Mouse (Mus musculus) left cerebral cortex, adult 2 months (tissue): ENCODE measurements around the gene Il24. TPM values are rescaled to one million over a fixed set of nuclear protein-coding genes. Genes with fewer than 3 reads are reported as not detected.

Experiments
- DNase-seq, 2 experiments: peaks; one replicate each; pipeline ENCODE4 v3.0.0; 2021 to 2022; ENCODE audit warnings: low spot score in 2 of 2, mixed read lengths in 1 of 2; ENCODE audit errors: extremely low spot score in 1 of 2
- H3K27ac ChIP-seq: fragments of 200-600 bp; 2 replicates; pipeline ENCODE4 v1.8.1; 2022
- H3K4me3 ChIP-seq: fragments of 200-600 bp; 2 replicates; pipeline ENCODE4 v1.8.1; 2022
- CTCF ChIP-seq: fragments of 200-600 bp; IDR thresholded peaks from 2 replicates; pipeline ENCODE4 v1.8.1; 2022; ENCODE audit warnings: antibody characterized with exemption, mild to moderate bottlenecking, moderate library complexity
- intact Hi-C: fragments of 180-260 bp; cut with DNase I; formaldehyde crosslinking; loops from one replicate; pipeline ENCODE4 v1.15.1; 2025
- total RNA-seq, 2 experiments: library from RNA; stranded (reverse); gene quantifications; 2 replicates each; pipeline ENCODE4 v1.2.3; 2021

The Il24 gene
- total RNA-seq, 2 experiments from 2014 or later = not detected

DNA sequence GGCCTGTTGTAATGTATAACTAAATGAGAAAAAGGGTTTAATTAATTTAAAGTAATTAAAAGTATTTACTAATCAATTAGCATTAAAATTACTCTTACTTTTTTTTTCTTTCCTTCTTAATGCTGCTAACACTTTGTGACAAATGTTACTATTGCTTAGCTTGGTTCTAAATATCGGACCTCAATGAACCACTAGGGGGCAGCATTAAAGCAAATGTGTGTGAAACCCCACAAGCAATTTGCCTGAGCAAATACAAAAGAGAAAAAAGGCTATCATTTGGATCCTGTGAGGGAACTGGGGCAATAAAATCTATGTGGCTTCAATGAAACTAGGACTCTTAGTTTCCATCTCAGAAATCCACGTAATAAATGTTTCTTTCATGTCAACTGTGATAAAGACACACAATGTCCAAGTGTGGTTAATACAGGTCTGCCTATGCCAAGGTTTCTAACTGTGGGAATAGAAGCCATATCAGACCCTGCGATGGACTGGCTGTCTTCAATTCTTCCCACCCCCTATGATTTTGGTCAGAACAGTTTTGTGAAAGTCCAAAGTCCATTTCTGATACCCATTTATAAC is 10.2 kb downstream of the Il24 start:
- TF ChIP-seq CTCF = peak; percentile 83
- intact Hi-C loops = loop anchor here (1.0 to 10.0 kb wide), 5 partner anchors 102 to 384 kb away; no protein-coding TSS in a partner anchor
- peak; percentile 25 to 45 for DNase-seq
- no peak overlapping the region for H3K4me3 ChIP-seq
- no peak overlapping the region for H3K27ac ChIP-seq

DNA sequence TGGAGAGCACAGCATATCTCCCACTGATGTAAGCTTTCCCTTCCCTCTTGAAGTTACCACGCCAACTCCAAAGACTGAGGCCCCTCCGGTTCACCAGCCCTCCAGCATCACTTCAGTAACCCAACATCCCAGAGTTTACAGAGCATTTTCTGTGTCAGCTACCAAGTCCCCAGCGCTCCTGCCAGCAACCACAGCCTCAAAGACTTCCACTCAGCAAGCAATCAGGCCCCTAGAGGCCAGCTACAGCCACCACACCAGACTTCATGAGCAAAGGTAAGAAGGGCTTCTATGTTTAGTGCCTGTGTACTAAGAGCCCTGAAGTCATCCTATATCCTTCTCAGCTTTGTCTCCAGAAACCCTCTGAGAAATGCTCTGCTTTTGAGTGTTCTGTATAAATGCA is 11.3 kb downstream of the Il24 start:
- no peak overlapping the region for H3K4me3 ChIP-seq
- no peak for TF ChIP-seq CTCF
- DNase-seq = no peak
- intact Hi-C loops = loop anchor here (2.0 to 10.0 kb wide), 3 partner anchors 269 to 385 kb away; no protein-coding TSS in a partner anchor
- H3K27ac ChIP-seq = no peak overlapping the region

DNA sequence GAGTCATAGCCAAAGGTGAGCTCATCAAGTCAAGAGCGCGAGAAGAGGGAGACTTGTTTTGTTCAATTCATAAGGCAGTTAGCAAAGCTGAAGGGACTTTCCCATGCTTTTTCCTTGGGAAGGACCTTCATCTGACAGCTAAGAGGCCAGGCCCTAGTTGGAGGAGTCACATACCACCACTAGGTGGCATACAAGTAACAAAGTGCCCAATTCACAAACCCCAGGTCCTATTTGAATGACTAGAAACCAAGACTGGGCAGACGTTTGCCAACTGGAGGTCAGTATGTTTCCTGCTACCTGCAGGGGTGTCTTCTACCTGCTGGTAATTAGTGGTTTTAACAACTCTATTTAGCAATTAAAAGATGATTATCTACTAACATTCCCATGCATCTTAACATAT is 12.1 kb downstream of the Il24 start:
- TF ChIP-seq CTCF = peak; percentile 89
- intact Hi-C loops = loop anchor here (10.0 kb wide), 2 partner anchors 270 to 330 kb away; no protein-coding TSS in a partner anchor
- DNase-seq = peak in 1 of 2 experiments; percentile 32

DNA sequence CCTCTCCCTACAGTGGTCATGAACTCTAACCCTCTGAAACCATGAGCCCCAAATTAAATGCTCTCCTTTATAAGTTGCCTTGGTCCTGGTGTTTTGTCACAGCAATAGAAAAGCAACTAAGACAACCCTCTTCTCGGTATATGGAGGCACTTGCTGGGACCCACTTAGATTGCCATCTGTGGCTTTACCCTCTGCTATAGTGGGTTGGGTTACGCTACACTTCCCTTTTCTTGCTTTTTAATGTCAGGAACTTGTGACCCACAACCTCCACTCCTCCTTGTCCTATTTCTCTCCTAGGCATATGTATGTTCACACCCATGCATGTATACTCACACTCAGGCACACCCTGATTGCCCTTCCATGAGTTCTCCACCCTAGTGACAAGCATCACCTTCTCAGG is 14.3 kb downstream of the Il24 start:
- TF ChIP-seq CTCF = no peak
- Histone ChIP-seq H3K27ac (no peak overlapping the region), H3K4me3 (no peak overlapping the region)
- DNase-seq = no peak
- intact Hi-C loops = loop anchor here (10.0 kb wide), 2 partner anchors 272 to 328 kb away; no protein-coding TSS in a partner anchor

More for the DNA sequence above, 12.1 kb downstream of the Il24 start:
- Histone ChIP-seq H3K27ac (no peak overlapping the region), H3K4me3 (no peak overlapping the region)

DNA sequence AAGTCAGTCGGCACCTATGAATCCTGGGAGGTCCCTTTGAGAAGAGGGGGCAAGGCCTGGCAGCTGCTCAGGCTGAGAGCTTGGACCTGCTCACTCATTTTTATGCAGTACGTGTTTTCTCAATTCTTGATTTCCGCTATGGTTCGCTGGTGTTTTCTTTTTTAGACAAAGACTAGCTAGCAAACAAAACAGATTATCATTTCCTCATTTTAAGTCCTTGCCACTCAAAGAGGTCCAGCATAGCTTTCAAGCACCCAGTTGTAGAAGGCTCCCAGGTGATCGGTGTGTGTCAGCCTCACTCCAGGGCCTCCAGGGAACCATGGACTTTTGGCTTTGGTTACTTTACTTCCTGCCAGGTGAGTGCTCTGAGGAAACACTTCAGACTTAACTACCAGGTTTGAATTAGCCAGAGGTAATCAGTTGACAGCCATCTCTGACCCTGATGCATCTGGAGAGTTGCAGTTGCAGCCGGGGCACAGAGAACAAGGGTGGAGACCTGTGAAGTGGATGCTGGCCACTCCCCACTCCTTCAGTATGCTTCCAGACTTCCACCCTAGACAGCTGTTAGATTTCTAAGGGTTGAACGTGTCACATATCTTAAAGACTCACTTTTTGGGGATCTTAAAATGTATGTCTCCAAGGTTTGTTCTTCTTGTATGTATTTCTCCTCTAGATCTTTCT is 21.6 kb downstream of the Il24 start, which contains the start of gene Fcmr:
Gene Fcmr (plus strand): TSS at position 129 of the 681 bp plus-strand sequence.
- Histone ChIP-seq H3K4me3 (no peak within 1 kb of the TSS), H3K27ac (no peak within 1 kb of the TSS)
- no peak for DNase-seq
- intact Hi-C loops = no loop called here
- no peak for TF ChIP-seq CTCF

DNA sequence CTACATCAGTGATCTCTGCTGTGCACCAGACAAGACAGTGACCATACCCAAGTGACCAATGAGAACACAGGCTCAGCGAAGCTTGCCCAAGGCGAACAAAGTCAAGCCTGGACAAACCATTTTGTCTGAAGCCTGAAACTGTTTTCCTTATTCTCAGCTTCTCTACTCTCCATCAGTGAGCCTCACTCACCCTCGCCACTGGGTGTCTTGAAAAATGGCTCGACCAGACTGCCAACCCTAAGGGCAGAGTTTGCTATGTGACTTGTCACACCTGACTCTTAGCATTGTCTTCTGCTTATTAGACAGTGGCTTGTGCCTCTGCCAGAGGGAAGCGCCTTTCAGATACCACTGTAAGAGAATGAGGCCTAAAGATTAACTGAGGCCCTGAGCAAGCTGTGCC is 22.5 kb downstream of the Il24 start:
- no peak overlapping the region for H3K4me3 ChIP-seq
- H3K27ac ChIP-seq = no peak overlapping the region
- TF ChIP-seq CTCF = no peak
- no peak for DNase-seq
- intact Hi-C loops = no loop called here

DNA sequence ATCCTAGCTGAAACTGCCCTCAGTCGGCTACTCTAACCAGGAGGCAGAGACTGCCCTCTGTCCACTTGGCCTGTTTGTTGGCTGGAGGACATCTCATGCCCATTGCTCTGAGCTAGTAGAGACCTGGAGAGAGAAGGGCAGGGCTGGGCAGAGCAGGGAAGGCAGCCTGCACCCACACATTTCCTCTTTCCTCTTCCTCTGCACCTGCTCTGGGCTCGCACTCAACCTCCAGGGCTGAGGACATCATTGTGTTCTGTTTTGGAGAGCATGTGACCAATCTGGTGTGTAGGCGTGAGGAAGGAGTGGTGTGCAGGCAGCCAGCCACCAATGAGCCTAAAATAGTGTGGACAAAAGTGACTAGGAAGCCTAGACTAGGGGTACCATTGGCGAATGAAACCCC is 23.0 kb downstream of the Il24 start:
- H3K27ac ChIP-seq = no peak overlapping the region
- no peak for DNase-seq
- intact Hi-C loops = no loop called here
- TF ChIP-seq CTCF = no peak
- no peak overlapping the region for H3K4me3 ChIP-seq

DNA sequence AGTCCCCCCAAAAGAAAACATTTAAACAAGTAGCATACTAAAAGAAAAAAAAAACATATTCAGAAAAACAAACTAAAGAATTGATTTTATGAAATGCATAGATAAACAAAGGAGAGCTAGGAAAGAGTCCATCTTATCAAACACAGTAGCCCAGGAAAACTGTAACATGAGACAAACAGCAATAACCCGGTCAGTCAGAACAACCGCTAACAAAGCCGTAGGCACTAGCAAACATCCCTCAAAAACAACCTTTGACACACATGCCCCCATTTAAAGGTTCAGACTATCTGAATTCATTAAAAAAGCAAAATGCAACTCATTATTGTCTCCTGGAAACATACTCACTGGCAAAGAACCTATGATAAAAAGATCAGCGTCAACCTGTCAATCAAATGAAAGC is 29.8 kb downstream of the Il24 start:
- no peak overlapping the region for H3K4me3 ChIP-seq
- no peak for TF ChIP-seq CTCF
- no peak for DNase-seq
- intact Hi-C loops = no loop called here
- no peak overlapping the region for H3K27ac ChIP-seq

DNA sequence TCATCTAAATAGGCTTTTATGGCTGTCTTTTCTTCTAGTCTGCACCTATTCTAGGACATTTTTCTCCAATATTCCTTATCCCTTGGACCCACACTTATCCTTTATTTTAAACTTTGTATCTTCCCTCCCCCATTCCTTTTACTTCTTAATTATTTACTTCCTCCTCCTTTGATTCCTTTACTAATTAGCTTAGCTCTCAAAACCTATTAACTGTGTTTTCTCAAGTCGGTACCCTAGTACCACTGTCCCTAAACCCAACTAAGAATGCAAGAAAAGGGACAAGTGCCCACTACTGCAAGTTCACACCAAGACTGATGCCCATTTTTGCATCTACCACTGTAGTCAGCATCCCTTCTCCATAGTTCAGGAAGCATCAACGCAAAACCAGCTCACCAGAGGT is 31.5 kb downstream of the Il24 start:
- Histone ChIP-seq H3K4me3 (no peak overlapping the region), H3K27ac (no peak overlapping the region)
- intact Hi-C loops = no loop called here
- no peak for TF ChIP-seq CTCF
- DNase-seq = no peak

DNA sequence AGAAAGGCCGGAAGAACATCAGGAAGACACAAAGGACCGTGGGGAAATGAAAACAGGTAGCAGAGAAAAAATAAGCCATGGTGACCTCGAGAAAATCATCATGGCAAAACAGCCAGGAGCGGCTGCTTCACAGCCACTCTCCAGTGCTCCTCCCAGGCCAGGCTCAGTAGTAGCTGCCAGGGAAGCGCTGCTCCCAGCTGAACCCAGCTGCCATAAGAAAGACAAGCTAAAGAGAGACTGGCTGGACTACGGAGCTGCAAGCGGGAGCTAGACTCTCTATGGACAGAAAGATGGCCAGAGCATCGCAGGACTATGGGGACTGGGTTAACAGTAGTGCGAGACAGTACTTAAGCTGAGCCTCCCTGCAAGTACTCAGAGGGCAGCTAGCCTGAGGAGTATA is 32.4 kb downstream of the Il24 start:
- no peak overlapping the region for H3K4me3 ChIP-seq
- intact Hi-C loops = no loop called here
- no peak for TF ChIP-seq CTCF
- H3K27ac ChIP-seq = no peak overlapping the region
- DNase-seq = no peak

DNA sequence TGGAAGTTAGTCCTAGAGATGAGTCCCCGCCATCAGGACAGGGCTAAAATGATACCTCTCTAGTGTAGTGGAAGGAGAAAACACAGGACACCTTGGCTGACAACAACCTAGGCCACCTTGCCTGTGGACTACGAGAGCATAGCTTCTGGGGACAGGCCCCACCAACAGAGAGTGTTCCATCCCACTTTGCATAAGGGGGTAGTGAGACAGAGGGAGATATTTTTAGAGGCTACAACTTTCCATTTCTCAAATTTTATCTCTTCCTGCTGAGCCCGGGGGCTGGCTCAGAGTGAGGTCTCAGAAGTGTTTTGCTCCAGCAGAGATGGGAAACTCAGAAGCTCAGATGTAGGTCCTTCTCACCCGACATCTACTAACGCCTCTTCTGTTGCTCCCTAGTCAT is 36.8 kb downstream of the Il24 start:
- no peak for DNase-seq
- no peak for TF ChIP-seq CTCF
- Histone ChIP-seq H3K27ac (no peak overlapping the region; the same call in 1 of the 2 replicates), H3K4me3 (no peak overlapping the region)
- intact Hi-C loops = no loop called here

DNA sequence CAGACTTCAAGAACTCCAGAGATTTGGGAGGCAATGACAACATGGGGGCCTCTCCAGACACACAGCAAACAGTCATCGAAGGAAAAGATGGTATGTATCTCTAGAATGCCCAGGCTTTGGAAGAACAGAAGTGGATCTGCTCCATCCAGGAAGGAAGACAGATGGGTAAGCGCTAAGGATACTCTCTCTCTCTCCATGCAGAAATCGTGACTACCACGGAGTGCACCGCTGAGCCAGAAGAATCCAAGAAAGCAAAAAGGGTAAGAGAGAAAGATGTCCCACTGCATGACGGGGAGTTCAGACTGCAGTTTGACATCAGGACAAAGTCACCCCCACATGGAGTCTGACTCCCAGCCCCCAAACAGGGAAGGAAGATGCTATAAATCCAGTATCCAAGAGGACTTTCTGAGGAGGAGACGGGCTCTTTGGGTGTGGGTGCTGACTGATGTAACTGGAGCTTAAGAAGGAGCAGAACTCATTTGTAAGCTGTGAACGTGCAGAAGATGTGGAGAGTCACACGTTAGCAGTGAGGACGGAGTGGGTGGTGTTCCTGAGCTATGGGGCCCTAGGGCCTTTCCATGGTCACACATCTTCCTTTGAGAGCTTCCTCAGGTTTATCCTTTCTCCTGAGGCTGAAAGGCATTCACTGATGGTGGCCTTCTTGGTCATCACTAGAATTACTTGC is 37.6 kb downstream of the Il24 start:
- DNase-seq = no peak
- no peak for TF ChIP-seq CTCF
- Histone ChIP-seq H3K4me3 (no peak overlapping the region), H3K27ac (peak overlapping the region; percentile 34; the same call in 1 of the 2 replicates)
- intact Hi-C loops = no loop called here
